Mouse (Mus musculus) yolk sac, embryonic 10.5 days (tissue): Measurements from ENCODE around the gene Dnajc21.

Experiments
- DNase-seq: peaks from one replicate; pipeline ENCODE4 v3.0.0-alpha.2; 2017; ENCODE audit warnings: low spot score

The Dnajc21 gene

DNA sequence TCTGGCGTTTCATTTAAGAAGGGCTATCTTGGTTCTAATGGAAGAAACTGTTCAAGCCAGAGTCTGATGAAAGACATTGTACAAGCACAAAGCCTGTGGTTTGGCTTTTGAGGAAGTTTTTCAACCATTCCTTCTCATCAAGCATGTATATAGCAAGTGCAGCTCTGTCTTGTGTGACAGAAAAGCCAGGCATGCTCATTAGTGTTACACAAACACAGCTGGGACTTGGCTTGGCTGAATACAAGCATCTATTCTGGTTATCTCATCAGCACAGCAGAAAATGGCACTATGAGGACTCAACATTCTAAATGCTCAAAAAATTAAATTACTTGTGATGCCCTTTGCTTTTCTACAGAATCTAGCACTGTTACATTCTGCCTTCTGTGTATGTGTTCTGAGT, 33.4 kb downstream of the Dnajc21 start:
- DNase-seq: no peak

DNA sequence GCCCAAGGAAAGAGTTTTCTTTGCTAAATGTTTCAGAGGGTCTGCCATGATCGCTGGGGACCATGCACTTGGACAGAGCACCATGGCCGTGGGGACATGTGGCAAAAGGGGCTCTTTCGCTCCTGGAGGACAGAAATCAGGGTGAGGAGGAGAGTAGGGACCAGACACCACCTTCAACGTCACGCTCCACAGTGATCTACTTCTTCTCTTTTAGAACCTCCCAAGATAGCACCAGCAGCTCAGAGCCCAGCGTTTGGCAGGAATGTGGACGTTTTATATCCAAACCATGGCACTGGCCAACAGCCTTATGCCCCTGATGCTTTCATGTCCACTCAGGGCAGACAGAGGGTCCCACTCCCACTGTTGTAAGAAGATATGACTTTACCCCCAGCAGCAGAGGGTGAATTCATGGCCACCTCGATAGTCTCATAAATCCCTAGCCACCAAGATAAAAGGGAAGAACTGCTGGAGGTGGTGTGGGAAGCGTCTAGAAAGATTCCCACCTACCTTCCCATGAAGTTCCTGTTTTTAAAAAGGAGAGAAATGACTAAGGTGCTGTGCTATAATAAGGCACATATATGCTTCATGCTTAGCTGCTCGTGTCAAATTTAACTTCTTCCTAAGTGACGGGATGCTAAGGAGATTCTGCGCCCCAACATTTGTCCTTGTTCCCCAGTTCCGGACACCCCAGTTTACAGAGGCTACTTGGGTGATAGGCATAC, 43.6 kb downstream of the Dnajc21 start:
- DNase-seq: no peak

DNA sequence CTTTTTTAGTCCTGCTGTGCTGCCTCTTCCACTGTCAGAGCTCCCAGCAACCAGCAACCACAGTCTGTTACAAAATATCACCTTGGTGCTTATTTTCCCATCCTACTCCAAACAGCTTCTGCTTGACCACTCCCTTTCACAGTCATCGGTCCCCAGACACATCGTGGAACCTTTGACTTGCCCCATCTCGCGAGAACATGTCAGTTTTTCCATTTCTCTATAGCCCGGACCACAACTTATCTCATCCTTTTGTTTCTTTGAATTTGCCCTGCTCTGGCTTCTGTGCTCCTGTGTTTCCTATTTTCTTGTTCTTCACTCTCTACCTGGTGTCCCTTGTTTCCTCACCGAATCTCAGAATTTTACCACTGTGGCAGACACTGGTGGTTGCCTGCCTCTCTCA, 44.2 kb downstream of the Dnajc21 start:
- DNase-seq: no peak

DNA sequence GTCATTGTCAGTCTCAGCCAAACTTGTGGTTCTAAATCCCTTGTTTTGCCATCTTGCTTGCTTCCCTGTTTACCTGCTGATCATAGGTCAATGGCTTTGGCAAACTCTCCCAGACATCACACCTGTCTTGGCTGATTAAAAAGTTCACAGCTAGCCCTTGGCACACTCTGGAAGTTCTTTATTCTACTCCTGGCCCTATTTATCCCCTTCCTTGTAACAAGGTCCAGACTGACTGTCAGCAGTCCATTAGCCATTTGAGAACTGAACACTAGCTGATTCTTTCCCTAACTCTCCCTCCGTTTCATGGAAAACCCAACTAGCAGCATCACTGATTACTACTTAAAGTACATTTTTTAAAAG, 48.6 kb downstream of the Dnajc21 start:
- DNase-seq: no peak

GRCm38 (mm10) chr15:10421138-10421784, 49.1 kb downstream of the Dnajc21 start:
- DNase-seq: no peak

- no peak for DNase-seq
These were observed 56.7 kb downstream of the Dnajc21 start for GRCm38 (mm10) chr15:10413656-10414055.

- DNase-seq: no peak
These were observed 59.4 kb downstream of the Dnajc21 start for GRCm38 (mm10) chr15:10410881-10411280.

GRCm38 (mm10) chr15:10409842-10410241, 60.5 kb downstream of the Dnajc21 start:
- DNase-seq: no peak

- DNase-seq: peak; percentile 6
These were observed 69.9 kb downstream of the Dnajc21 start for GRCm38 (mm10) chr15:10400415-10400814.

DNA sequence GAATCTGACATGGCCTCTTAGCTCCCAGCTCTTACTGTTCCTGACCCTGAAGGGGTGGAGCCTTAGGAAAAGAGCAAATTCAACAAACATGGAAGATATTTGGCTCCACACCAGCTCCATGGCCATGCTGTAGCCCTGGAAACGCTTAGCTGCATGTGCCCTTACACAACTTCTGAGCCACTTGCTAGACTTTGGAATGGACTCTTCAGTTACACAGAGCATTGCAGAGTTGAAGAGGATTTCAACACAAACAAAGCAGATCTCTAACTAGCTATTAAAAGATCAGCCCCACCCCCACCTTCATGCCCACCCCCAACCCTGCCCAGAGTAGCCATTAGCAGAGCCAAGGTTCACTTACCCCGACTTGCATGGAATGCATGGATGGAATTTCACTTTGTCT, 70.5 kb downstream of the Dnajc21 start:
- peak; percentile 38 for DNase-seq
